Mouse (Mus musculus) common myeloid progenitor, adult 5-6 weeks (primary cell): ENCODE data around the gene Gdf11. TPM values are rescaled to one million over a fixed set of nuclear protein-coding genes. Genes with fewer than 3 reads are reported as not detected.
A peak's percentile ranks its signal among the peaks of the same experiment; 100 is the strongest.

Experiments used
- ATAC-seq: replicated peaks from 2 replicates; pipeline ENCODE4 v1.8.0; 2016; ENCODE audit warnings: low read depth, mild to moderate bottlenecking, moderate TSS enrichment, inconsistent platforms; ENCODE audit not compliant: poor library complexity, severe bottlenecking
- total RNA-seq: library from RNA; stranded (forward); fragments of 200-1000, 187-1606 nt; gene quantifications from 2 replicates; pipeline ENCODE4 v1.2.3, GENCODE M21; 2017

Gene Gdf11
- total RNA-seq, 1 experiment from 2014 or later = not detected

- no peak for ATAC-seq
Measured at GRCm38 (mm10) chr10:128920736-128921161, 29.2 kb upstream of the Gdf11 start.

DNA sequence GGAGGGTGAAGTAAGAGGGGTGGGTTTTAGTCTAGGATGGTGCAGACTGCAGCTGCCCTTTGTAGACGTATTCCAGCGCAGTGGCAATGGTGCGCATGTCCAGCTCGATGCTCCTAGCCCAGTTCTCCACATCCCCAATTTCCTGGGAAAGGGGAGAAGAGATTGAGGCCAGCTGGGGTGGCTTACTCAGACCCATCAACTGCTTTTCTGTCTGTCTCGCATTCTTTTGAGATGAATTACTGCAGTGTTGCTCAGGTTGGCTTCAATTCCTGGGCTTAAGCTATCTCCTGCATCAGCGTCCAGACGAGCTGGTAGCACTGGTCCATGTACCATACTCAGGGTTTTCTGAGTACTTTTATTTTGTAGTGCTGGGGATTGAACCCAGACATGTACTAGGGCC, 28.4 kb upstream of the Gdf11 start:
- no peak for ATAC-seq

- ATAC-seq = no peak
Measured at GRCm38 (mm10) chr10:128919203-128919631, 27.7 kb upstream of the Gdf11 start.

- no peak for ATAC-seq
Measured at GRCm38 (mm10) chr10:128918246-128918645, 26.7 kb upstream of the Gdf11 start.

DNA sequence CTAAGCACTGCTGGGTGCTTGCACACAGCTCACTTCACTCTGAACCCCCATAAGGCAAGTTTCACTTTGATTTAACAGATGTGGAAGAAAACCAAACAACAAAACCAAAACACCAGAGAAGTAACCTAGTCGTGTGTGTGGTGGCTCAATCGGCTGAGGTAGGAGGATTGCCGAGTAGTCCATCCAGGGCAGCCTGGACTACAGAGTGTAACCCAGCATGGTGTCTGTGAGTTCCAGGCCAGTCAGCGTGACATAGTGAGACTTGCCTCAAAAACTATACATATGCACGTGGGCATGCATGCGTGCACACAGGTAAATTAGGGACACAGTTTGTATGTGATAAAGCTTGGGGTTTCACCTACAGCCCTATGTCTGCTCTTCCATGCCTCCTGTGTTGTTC, 25.9 kb upstream of the Gdf11 start:
- ATAC-seq = no peak

- ATAC-seq = no peak
Measured at GRCm38 (mm10) chr10:128916665-128917064, 25.1 kb upstream of the Gdf11 start.

DNA sequence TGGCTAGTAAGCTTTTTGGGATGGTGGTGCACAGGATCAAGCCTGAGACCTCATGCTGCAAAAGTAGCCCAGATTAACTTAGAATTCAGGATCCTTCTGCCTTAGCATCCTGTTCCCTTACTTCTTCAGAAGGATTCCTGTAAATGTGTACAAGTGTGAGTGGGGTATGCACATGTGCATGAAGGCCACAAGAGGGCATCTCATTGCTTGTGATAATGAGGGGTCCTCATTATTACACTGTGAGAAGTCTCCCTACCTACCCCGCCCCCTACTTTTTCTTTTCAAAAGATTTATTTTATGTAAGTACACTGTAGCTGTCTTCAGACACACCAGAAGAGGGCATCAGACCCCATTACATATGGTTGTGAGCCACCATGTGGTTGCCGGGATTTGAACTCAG, 24.0 kb upstream of the Gdf11 start:
- no peak for ATAC-seq

DNA sequence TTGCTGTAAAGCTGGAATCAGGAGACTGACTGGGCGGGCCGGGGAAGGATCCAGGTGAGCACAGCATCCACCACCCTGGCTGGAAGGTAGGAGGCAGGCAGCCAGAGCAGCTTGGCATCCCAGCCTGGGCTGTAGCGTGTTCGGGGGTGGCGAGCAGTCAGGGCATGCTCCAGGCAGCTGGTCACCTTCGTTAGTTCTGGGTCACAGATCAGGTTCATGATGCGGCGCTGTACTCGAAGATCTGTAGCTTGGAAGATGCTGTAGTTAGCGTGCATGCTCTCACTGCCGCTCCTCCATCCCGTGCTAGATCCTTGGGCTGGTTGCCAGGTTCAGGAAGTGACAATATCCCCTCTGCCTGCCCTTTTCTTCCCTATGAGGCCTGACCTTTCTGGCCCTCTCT, 22.2 kb upstream of the Gdf11 start:
- no peak for ATAC-seq

- peak; percentile 65 for ATAC-seq
Measured at GRCm38 (mm10) chr10:128913219-128913618, 21.7 kb upstream of the Gdf11 start.

GRCm38 (mm10) chr10:128912791-128913190, 21.3 kb upstream of the Gdf11 start:
- ATAC-seq = no peak

DNA sequence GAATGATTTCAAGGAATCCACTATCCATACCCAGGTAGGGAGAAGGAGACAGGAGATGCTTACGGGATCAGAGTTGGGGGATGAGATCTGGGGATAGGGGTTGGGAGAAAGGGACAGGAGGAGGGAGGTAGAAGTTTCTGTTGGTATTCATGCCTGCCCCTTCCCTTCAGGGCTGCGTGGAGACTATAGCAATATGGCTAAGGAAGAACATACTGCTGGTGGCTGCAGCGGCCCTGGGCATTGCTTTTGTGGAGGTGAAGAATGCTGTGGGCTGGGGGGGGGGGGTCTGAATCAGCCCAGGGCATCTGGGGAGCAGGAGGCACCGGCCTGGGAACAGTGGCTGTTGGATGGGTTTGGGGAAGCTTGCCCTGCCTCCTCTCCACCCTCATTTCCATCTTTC, 20.8 kb upstream of the Gdf11 start:
- no peak for ATAC-seq

DNA sequence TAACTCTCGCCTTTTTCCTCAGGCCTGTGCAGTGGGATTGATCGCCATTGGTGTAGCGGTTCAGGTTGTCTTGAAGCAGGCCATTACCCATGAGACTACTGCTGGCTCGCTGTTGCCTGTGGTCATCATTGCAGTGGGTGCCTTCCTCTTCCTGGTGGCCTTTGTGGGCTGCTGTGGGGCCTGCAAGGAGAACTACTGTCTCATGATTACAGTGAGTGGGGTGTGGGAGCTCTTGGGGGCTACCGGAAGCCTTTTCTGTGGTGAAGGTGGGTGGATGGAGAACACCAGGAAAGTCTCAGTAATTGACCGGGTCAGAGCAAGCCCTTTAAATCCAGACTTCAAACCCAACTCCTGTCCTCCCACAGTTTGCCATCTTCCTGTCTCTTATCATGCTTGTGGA, 19.9 kb upstream of the Gdf11 start:
- ATAC-seq = peak; percentile 34

DNA sequence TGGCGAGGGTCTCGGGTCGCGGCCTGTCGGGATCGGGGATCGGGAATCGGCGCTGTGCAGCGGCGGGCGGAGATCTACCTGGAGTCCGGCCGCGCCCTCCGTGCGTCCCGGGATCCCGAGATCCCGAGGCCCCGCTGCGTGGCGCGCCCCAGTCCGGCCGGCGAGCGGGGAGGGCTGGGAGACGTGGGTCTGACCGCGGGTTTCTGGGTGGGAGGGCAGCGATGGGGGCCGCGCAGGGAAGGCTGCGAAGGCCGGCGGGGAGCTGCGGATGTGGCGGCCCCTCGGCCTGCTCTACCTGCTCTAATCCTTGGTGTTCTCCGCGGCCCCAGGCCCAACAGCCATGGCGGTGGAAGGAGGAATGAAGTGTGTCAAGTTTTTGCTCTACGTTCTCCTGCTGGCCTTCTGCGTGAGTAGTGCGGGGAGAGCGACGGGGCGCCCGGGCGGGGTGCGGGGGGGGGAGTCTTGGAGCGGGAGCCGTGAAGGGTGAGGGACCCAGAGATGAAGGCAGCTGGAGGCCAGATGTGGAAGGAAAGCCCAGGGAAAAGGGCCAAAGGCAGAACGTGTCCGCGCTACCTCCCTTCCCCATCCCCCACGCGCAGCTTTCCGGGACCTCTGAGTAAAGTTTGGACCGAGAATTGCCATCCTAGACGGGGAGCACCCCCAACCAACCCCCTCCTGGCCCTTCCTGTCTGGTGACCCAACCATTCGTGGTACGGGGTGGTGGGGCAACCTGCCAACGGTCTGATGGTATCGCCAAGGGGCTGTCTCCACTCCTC, 18.7 kb upstream of the Gdf11 start:
- ATAC-seq = peak; percentile 17

GRCm38 (mm10) chr10:128909567-128910028, 18.1 kb upstream of the Gdf11 start:
- ATAC-seq = peak; percentile 55

DNA sequence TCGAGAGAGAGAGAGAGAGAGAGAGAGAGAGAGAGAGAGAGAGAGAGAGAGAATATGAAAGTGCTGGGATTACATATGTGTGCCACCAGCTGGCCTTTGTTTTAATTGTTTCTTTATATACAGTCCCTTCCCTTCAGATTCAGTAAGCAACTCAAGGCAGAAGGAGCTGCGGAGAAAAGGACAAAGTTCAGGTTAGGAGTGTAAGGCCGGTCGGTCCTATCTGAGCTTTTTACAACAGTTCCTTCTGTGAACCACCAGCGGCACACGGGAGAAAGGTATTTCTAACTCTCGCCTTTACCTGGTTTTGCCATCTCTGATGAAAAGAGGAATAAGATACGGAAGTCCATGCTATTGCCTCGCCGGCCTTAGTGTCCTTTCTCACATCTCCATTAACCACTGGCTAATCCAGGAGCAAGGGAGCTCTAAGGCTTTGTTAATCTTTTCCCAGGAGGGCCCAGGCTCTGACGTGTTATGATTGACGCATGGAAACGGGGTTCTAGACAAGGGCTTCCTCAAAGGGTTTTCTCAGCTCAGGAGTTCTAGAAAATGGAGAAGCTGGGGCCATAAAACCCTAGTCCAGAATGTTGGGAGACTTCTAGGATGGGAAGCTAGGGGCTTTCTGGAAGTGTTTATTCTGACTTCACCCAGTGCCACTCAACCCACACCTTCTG, 17.4 kb upstream of the Gdf11 start:
- ATAC-seq = 0 out of 2 replicates have a peak, but pooled peaks have one; percentile 0

DNA sequence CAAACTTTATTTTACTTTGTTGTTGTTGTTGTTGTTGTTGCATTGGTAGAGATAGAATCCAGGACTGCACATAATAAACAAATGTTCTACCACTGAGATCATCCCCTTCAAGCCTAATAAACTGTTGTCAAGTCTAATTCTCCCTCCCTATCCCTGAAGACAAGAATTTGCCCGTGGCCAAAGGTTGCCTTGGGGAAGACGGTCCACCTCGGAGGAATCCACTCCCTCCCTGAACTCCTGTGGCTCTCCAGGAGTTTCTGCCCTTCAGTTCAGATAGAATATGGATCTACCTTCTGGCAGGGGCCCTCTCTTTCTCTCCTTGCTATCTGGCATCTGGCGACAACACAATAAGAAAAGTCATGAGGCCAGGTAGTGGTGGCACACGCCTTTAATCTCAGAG, 13.3 kb upstream of the Gdf11 start:
- ATAC-seq = no peak

DNA sequence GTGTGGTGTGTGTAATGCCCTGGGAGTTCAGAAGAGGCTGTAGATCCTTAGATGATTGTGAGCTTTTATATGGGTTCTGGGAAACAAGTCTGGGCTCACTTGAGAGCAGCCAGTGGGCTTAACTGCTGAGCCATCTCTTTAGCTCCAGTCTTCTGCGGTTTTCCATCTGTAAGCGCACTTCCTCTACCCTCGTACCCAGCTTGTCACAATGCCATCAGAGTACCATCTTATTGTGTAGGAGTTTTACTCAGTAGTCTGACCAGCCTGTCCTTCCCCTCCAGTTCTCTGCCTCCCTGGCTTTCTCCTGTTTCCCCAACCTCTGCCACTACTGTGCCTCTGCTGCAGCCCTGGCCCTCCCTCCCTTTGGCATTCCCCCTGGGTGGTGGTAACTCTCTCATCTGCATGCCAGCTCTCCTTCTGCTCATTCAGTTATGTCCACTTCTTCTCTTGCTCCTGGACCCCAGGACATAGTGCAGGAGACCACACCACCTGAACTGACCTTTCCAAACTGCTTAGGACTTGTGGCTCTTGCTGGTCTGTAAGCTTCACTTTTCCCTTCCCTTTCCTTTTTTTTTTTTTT, 11.0 kb upstream of the Gdf11 start:
- peak; percentile 85 for ATAC-seq

DNA sequence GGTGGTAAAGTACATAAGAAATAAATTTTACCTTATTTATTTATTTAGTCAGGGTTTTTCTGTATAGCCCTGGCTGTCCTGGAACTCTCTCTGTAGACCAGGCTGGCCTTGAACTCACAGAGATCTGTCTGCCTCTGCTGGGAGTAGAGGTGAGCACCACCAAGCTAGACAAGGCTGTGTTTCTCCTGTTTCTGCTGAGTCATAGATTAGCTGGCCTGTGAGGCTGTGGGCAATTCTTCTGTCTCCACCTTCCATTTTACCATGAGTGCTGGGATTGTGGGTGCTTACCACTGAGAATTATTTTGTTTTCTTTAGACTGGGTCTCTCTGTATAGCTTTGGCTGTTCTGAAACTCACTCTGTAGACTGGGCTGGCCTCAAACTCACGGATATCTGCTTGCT, 9.9 kb upstream of the Gdf11 start:
- ATAC-seq = peak; percentile 33; the same call in 1 of the 2 replicates

GRCm38 (mm10) chr10:128900698-128901097, 9.2 kb upstream of the Gdf11 start, which contains the start of gene Cd63:
Gene Cd63 (plus strand): TSS chr10:128900989.
- peak; percentile 43; the same call in 1 of the 2 replicates for ATAC-seq

GRCm38 (mm10) chr10:128899759-128900490, 8.4 kb upstream of the Gdf11 start:
- no peak for ATAC-seq
